Mouse (Mus musculus) spleen, adult 10 weeks (tissue): ENCODE measurements around the gene Hils1. TPM values are rescaled to one million over a fixed set of nuclear protein-coding genes. Genes with fewer than 3 reads are reported as not detected.

Source experiments
- polyA plus RNA-seq: library from polyadenylated mRNA; stranded (reverse); fragments of 350-450 nt; fragmentation: Illumina TruSeq; extraction: RNeasy Lipid Tissue Mini Kit (QIAGEN cat#74804); gene quantifications from one replicate; pipeline ENCODE4 v1.2.3, GENCODE M21; 2015; ENCODE audit warnings: low replicate concordance; ENCODE audit not compliant: insufficient read depth

Gene Hils1
- not detected for polyA plus RNA-seq

GRCm38 (mm10) chr11:94967419-94967818 is at the start of gene Hils1:
Hils1 (plus strand) TSS chr11:94967593.

GRCm38 (mm10) chr11:94936045-94936444 is 31.3 kb upstream of the Hils1 start, which contains the start of gene Col1a1:
Col1a1 (plus strand) TSS chr11:94936224.

GRCm38 (mm10) chr11:94976199-94976598 is 8.8 kb downstream of the Hils1 start, which contains the start of gene Sgca:
Sgca (minus strand) TSS chr11:94976327.

GRCm38 (mm10) chr11:94990749-94991577 is 23.6 kb downstream of the Hils1 start, which contains the start of gene Ppp1r9b:
Ppp1r9b (plus strand) TSS chr11:94991035.

GRCm38 (mm10) chr11:95009629-95010014 is 42.2 kb downstream of the Hils1 start, which contains the start of gene Samd14:
Samd14 (plus strand) TSS chr11:95009879.

Other genes with a start within 250 kb of the Hils1 start
- gene Cdc34b, start 225.8 kb upstream of the Hils1 start, polyA plus RNA-seq, result not detected
- gene Tmem92, start 184.9 kb upstream of the Hils1 start, polyA plus RNA-seq, result not detected
- gene Col1a1, start 31.4 kb upstream of the Hils1 start, polyA plus RNA-seq, result 7.1 TPM
- gene Sgca, start 8.7 kb downstream of the Hils1 start, polyA plus RNA-seq, result not detected
- 41.2 TPM for gene Ppp1r9b, start 23.4 kb downstream of the Hils1 start, polyA plus RNA-seq
- gene Samd14, start 42.3 kb downstream of the Hils1 start, polyA plus RNA-seq, result 2.4 TPM
- 6.5 TPM for gene Pdk2, start 73.8 kb downstream of the Hils1 start, polyA plus RNA-seq
- gene Itga3, start 109.2 kb downstream of the Hils1 start, polyA plus RNA-seq, result 2.8 TPM
- not detected for gene Dlx3, start 152.5 kb downstream of the Hils1 start, polyA plus RNA-seq
- gene Dlx4, start 178.7 kb downstream of the Hils1 start, polyA plus RNA-seq, result not detected